Mouse (Mus musculus) embryonic facial prominence, embryonic 11.5 days (tissue): Measurements from ENCODE around the gene Spp1. TPM values are rescaled to one million over a fixed set of nuclear protein-coding genes. Genes with fewer than 3 reads are reported as not detected.
A peak's percentile ranks its signal among the peaks of the same experiment; 100 is the strongest.

ENCODE experiments used
- ATAC-seq: fragments of 200-750 bp; cut with Nextera tagmentation; replicated peaks from 2 replicates; pipeline ENCODE4 v1.8.0; 2017; ENCODE audit warnings: low read depth; ENCODE audit not compliant: insufficient number of reproducible peaks, low FRiP score, low TSS enrichment
- DNase-seq: peaks from one replicate; pipeline ENCODE4 v3.0.0-alpha.2; 2015; ENCODE audit warnings: low spot score
- H3K27ac ChIP-seq: fragments of 300-500 bp; sonication (generic); replicated peaks from 2 replicates; pipeline ENCODE4 v1.5.1; 2014; ENCODE audit warnings: mild to moderate bottlenecking, low read depth, low read length, control low read depth
- H3K27me3 ChIP-seq: fragments of 300-500 bp; sonication (generic); 2 replicates; pipeline ENCODE4 v1.6.1; 2014; ENCODE audit warnings: mild to moderate bottlenecking, low read length, moderate library complexity, mixed read lengths; ENCODE audit not compliant: control insufficient read depth, insufficient read depth
- H3K36me3 ChIP-seq: fragments of 300-500 bp; sonication (generic); replicated peaks from 2 replicates; pipeline ENCODE4 v1.6.1; 2014; ENCODE audit warnings: low read depth, mild to moderate bottlenecking, low read length, moderate library complexity, mixed read lengths; ENCODE audit not compliant: control insufficient read depth, insufficient read depth
- H3K4me1 ChIP-seq: fragments of 300-500 bp; sonication (generic); 2 replicates; pipeline ENCODE4 v1.6.1; 2014; ENCODE audit warnings: low read length, mixed read lengths; ENCODE audit not compliant: control insufficient read depth, insufficient read depth
- H3K4me2 ChIP-seq: fragments of 300-500 bp; sonication (generic); 2 replicates; pipeline ENCODE4 v1.6.1; 2014; ENCODE audit warnings: low read depth, mild to moderate bottlenecking, control low read depth, low read length, moderate library complexity
- H3K4me3 ChIP-seq: fragments of 300-500 bp; sonication (generic); 2 replicates; pipeline ENCODE4 v1.5.1; 2014; ENCODE audit warnings: low read depth, low read length, control low read depth
- H3K9ac ChIP-seq: fragments of 300-500 bp; sonication (generic); replicated peaks from 2 replicates; pipeline ENCODE4 v1.6.1; 2014; ENCODE audit warnings: mild to moderate bottlenecking, control low read depth, low read length
- H3K9me3 ChIP-seq: fragments of 300-500 bp; sonication (generic); replicated peaks from 2 replicates; pipeline ENCODE4 v1.6.1; 2016; ENCODE audit warnings: mild to moderate bottlenecking, low read length, inconsistent platforms, mixed read lengths; ENCODE audit not compliant: control insufficient read depth
- WGBS: fragments of 180-500 bp; shearing (Covaris S2); extraction: QIAGEN DNeasy Blood & Tissue Kit; methylation state at CpG from one replicate; pipeline ENCODE4 v1.1.7; 2014; 5-methylcytosine and 5-hydroxymethylcytosine counted together
- polyA plus RNA-seq: library from polyadenylated mRNA; unstranded; fragments of >200 nt; fragmentation: Nextera tagmentation; extraction: Ambion mirVana; gene quantifications from 2 replicates; pipeline ENCODE4 v1.2.1, GENCODE M21; 2014

Gene Spp1
- polyA plus RNA-seq, 1 experiment from 2014 or later = 13.5 TPM

- Histone ChIP-seq H3K4me1 (no peaks in the 10 kb centered on the region), H3K36me3 (no peaks in the 10 kb centered on the region), H3K4me2 (no peak overlapping the region), H3K4me3 (no peak overlapping the region), H3K9me3 (no peaks in the 10 kb centered on the region), H3K9ac (no peak overlapping the region), H3K27me3 (no peaks in the 10 kb centered on the region), H3K27ac (no peak overlapping the region)
- DNase-seq (no peak), ATAC-seq (no peak)
- 9% methylated on average over 1 of the region's 1 CpGs for WGBS
Observed at GRCm38 (mm10) chr5:104399970-104400369, 34.9 kb upstream of the Spp1 start.

GRCm38 (mm10) chr5:104402651-104403050 lies 32.3 kb upstream of the Spp1 start:
- no peaks in the 10 kb centered on the region for H3K27me3 ChIP-seq
- H3K4me1 ChIP-seq = peaks cover 4% of the 10 kb centered on the region
- no peaks in the 10 kb centered on the region for H3K36me3 ChIP-seq
- H3K4me3 ChIP-seq = no peak overlapping the region
- no peak overlapping the region for H3K9ac ChIP-seq
- DNase-seq (no peak), ATAC-seq (no peak)
- H3K27ac ChIP-seq = no peak overlapping the region
- WGBS = 57% methylated on average over 3 of the region's 3 CpGs
- no peak overlapping the region for H3K4me2 ChIP-seq
- H3K9me3 ChIP-seq = no peaks in the 10 kb centered on the region

GRCm38 (mm10) chr5:104403351-104403750 lies 31.6 kb upstream of the Spp1 start:
- WGBS = 34% methylated on average over 3 of the region's 3 CpGs
- DNase-seq (no peak), ATAC-seq (no peak)
- no peaks in the 10 kb centered on the region for H3K36me3 ChIP-seq
- H3K4me2 ChIP-seq = no peak overlapping the region
- H3K4me1 ChIP-seq = peaks cover 4% of the 10 kb centered on the region
- H3K9ac ChIP-seq = no peak overlapping the region
- no peak overlapping the region for H3K27ac ChIP-seq
- H3K27me3 ChIP-seq = no peaks in the 10 kb centered on the region
- H3K9me3 ChIP-seq = no peaks in the 10 kb centered on the region
- no peak overlapping the region for H3K4me3 ChIP-seq

GRCm38 (mm10) chr5:104404551-104404950 lies 30.4 kb upstream of the Spp1 start:
- Histone ChIP-seq H3K27ac (no peak overlapping the region), H3K36me3 (no peaks in the 10 kb centered on the region), H3K27me3 (no peaks in the 10 kb centered on the region), H3K4me2 (no peak overlapping the region), H3K9ac (no peak overlapping the region), H3K9me3 (no peaks in the 10 kb centered on the region), H3K4me1 (peaks cover 4% of the 10 kb centered on the region), H3K4me3 (no peak overlapping the region)
- DNase-seq = no peak
- WGBS = 85% methylated on average over 7 of the region's 7 CpGs
- ATAC-seq = no peak

GRCm38 (mm10) chr5:104405051-104405450 lies 29.9 kb upstream of the Spp1 start:
- no peak overlapping the region for H3K9ac ChIP-seq
- DNase-seq (peak; percentile 42), ATAC-seq (no peak)
- H3K27ac ChIP-seq = no peak overlapping the region
- H3K4me3 ChIP-seq = no peak overlapping the region
- no peak overlapping the region for H3K4me2 ChIP-seq
- peaks cover 4% of the 10 kb centered on the region for H3K4me1 ChIP-seq
- no peaks in the 10 kb centered on the region for H3K36me3 ChIP-seq
- H3K9me3 ChIP-seq = no peaks in the 10 kb centered on the region
- no peaks in the 10 kb centered on the region for H3K27me3 ChIP-seq
- WGBS = 51% methylated on average over 3 of the region's 3 CpGs

GRCm38 (mm10) chr5:104406756-104407155 lies 28.2 kb upstream of the Spp1 start:
- Histone ChIP-seq H3K9ac (no peak overlapping the region), H3K4me2 (no peak overlapping the region), H3K27ac (no peak overlapping the region), H3K9me3 (no peaks in the 10 kb centered on the region), H3K27me3 (no peaks in the 10 kb centered on the region), H3K4me3 (no peak overlapping the region), H3K36me3 (no peaks in the 10 kb centered on the region), H3K4me1 (peaks cover 4% of the 10 kb centered on the region)
- WGBS = 23% methylated on average over 3 of the region's 3 CpGs
- ATAC-seq (no peak), DNase-seq (no peak)

GRCm38 (mm10) chr5:104407541-104408231 lies 27.2 kb upstream of the Spp1 start:
- peaks cover 4% of the 10 kb centered on the region for H3K4me1 ChIP-seq
- H3K27ac ChIP-seq = peak overlapping the region; percentile 47; the same call in 1 of the 2 replicates
- WGBS = 48% methylated on average over 2 of the region's 2 CpGs
- ATAC-seq (no peak), DNase-seq (peak; percentile 42)
- no peaks in the 10 kb centered on the region for H3K9me3 ChIP-seq
- no peak overlapping the region for H3K9ac ChIP-seq
- no peaks in the 10 kb centered on the region for H3K27me3 ChIP-seq
- no peaks in the 10 kb centered on the region for H3K36me3 ChIP-seq
- no peak overlapping the region for H3K4me3 ChIP-seq
- no peak overlapping the region for H3K4me2 ChIP-seq

GRCm38 (mm10) chr5:104408549-104408948 lies 26.4 kb upstream of the Spp1 start:
- Histone ChIP-seq H3K9ac (no peak overlapping the region), H3K9me3 (no peaks in the 10 kb centered on the region), H3K27me3 (no peaks in the 10 kb centered on the region), H3K4me3 (no peak overlapping the region), H3K4me1 (peaks cover 4% of the 10 kb centered on the region), H3K4me2 (no peak overlapping the region), H3K27ac (no peak overlapping the region), H3K36me3 (no peaks in the 10 kb centered on the region)
- DNase-seq = no peak
- 94% methylated on average over 7 of the region's 7 CpGs for WGBS
- no peak for ATAC-seq
